Mouse (Mus musculus) testis, adult 2 months (tissue): ENCODE data around the gene Bri3.

Experiments
- CTCF ChIP-seq: fragments of 200-500 bp; IDR thresholded peaks from 2 replicates; pipeline ENCODE4 v1.5.1; 2012; ENCODE audit warnings: low read depth, mild to moderate bottlenecking, inconsistent platforms, low read length, moderate library complexity; ENCODE audit not compliant: control insufficient read depth, insufficient read depth, insufficient replicate concordance
- POLR2A ChIP-seq: fragments of 200-500 bp; IDR thresholded peaks from 2 replicates; pipeline ENCODE4 v1.6.1; 2012; ENCODE audit warnings: low read depth, mild to moderate bottlenecking, inconsistent platforms, low read length, moderate library complexity; ENCODE audit not compliant: control insufficient read depth

GRCm38 (mm10) chr5:144341085-144341484, 96.8 kb downstream of the Bri3 start:
- TF ChIP-seq CTCF = no peak
- TF ChIP-seq POLR2A = no peak
